Mouse (Mus musculus) monocyte, adult 2 months (primary cell): ENCODE measurements around the gene Slc26a10.
"Not testable (repeated sequence)": the region's sequence is repeated elsewhere in the genome, so short reads cannot be mapped to it uniquely, and the experiment has no call there.

Experiments used
- DNase-seq, 2 experiments: peaks; one replicate each; pipeline ENCODE4 v3.0.0; 2022; ENCODE audit warnings: low spot score in 2 of 2, low read depth in 1 of 2

Slc26a10 gene

GRCm38 (mm10) chr10:127135118-127135836 is 45.2 kb downstream of the Slc26a10 start:
- no peak for DNase-seq

GRCm38 (mm10) chr10:127134394-127135035 is 45.9 kb downstream of the Slc26a10 start:
- DNase-seq = not testable (repeated sequence)

GRCm38 (mm10) chr10:127132469-127132868 is 48.0 kb downstream of the Slc26a10 start:
- DNase-seq = no peak

- no peak for DNase-seq
Measured at GRCm38 (mm10) chr10:127129431-127129830, 51.0 kb downstream of the Slc26a10 start.

GRCm38 (mm10) chr10:127127711-127128279 is 52.6 kb downstream of the Slc26a10 start:
- DNase-seq = no peak

- no peak for DNase-seq
Measured at GRCm38 (mm10) chr10:127126579-127126978, 53.9 kb downstream of the Slc26a10 start.

GRCm38 (mm10) chr10:127125210-127126001 is 55.0 kb downstream of the Slc26a10 start:
- DNase-seq = no peak

GRCm38 (mm10) chr10:127123436-127123805 is 57.0 kb downstream of the Slc26a10 start:
- DNase-seq = peak in 1 of 2 experiments; percentile 49

- DNase-seq = no peak
Measured at GRCm38 (mm10) chr10:127122784-127123435, 57.5 kb downstream of the Slc26a10 start.

GRCm38 (mm10) chr10:127122018-127122417 is 58.4 kb downstream of the Slc26a10 start:
- DNase-seq = no peak
